Mouse (Mus musculus): ENCODE results near the gene Slc16a6. TPM values are rescaled to one million over a fixed set of nuclear protein-coding genes. Genes with fewer than 3 reads are reported as not detected.

Slc16a6 gene
- polyA plus RNA-seq, 1 experiment: 7.4 TPM

DNA sequence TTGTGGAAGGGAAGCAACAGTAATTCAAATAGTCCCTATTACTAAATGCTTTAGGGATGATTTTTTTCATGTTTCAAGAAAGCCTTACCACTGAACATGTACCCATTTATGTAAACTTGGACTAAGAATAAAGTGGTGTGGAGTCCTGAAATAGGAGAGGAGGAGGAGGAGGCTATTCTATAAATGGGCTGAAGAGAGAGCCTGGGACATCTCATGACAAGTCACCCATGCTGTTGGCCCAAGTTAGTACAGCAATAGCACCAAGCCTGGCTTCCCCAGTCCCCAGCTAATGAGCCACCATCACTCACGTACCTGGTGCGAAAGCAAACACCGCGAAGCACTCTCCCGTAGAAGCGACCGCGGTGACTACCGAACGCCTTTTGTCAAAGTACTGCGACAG, 15.2 kb downstream of the Slc16a6 start:
- no peak for DNase-seq (ENCODE audit: extremely low spot score in 1 of 2, low spot score in 1 of 2)

DNA sequence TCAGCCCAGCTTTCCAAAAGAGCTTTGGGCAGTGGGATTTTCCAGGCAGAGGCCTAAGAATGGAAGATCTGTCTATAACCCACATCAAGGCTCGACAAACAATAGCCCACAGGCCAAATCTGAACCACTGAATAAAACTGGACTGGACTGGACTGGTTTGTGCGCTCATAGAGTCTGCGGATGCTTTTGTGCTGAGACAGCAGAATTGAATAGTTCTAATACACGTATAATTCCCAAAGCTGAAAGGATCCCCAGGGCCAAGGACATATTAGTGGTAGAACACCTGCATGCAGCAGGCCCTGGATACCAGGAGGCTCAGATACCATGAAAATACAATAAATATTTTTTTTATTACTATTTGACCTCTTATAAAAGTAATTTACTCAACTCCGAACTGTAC, 17.1 kb downstream of the Slc16a6 start:
- no peak for DNase-seq (ENCODE audit: extremely low spot score in 1 of 2, low spot score in 1 of 2)

DNA sequence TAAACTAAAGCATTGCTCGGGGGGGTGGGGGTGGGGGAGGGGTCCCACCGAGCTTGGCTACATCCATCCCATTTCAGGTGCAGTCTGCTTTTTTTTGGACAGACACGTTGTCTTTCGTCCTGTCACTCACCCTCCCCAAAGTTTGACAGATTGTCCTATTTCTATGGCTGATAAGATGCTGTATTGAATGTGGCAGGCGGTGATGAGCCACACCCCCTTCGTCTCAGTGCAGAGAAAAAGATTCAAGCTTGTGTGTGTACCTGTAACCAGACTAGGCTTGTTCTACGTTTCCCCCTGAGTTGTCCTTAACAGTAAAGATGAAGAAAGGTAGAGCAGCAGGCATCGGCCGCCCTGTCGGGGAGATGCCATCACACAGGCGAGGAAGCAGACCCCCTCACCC, 22.2 kb downstream of the Slc16a6 start:
- DNase-seq (ENCODE audit: extremely low spot score in 1 of 2, low spot score in 1 of 2): no peak

DNA sequence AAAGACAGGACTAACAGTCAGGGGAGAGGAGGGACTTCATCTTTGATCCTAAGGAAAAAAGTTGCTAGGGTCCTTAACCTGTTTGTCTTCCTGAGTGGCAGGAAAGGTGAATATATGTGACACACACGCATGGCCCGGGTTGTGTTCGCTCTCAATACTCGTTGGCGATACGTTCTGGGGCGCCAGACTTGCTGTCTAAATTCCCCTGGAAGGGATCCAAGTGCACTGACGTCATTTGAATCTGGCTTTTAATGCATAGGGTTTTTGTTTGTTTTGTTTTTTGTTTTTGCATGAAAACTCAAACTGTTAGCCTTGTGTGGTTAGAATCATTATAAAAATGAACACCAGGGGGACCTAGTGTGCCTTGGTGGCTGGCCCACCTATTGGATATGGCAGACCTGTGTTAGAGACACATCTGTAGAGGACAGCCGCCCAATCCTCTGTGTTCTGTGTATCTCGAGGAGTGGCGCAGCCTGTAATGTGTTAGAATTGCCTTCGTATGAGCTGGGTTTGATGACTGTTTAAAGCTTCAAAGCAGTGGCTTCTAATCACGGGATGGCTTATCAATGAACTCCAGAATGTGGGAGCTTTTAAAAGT, 27.9 kb downstream of the Slc16a6 start:
- peak in 1 of 2 experiments; percentile 86 for DNase-seq (ENCODE audit: extremely low spot score in 1 of 2, low spot score in 1 of 2)

DNA sequence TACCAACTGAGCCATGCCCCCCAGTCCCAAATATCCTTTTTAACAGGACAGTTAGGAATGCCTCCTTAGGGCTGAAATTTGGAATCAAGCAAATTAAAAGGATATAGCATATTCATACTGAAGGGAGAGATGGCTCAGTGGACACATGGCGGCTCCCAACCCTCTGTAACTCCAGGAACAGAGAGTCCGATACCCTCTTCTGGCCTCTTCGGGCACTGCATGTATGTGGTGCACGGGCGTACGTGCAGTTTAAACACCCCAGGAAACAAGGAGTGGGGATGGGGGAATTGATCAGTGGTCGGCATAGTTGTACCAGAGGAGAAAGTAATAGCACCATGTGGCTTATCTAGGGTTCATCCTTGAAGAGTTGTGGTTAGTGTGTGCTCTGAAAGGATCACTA, 28.8 kb downstream of the Slc16a6 start:
- no peak for DNase-seq (ENCODE audit: extremely low spot score in 1 of 2, low spot score in 1 of 2)

DNA sequence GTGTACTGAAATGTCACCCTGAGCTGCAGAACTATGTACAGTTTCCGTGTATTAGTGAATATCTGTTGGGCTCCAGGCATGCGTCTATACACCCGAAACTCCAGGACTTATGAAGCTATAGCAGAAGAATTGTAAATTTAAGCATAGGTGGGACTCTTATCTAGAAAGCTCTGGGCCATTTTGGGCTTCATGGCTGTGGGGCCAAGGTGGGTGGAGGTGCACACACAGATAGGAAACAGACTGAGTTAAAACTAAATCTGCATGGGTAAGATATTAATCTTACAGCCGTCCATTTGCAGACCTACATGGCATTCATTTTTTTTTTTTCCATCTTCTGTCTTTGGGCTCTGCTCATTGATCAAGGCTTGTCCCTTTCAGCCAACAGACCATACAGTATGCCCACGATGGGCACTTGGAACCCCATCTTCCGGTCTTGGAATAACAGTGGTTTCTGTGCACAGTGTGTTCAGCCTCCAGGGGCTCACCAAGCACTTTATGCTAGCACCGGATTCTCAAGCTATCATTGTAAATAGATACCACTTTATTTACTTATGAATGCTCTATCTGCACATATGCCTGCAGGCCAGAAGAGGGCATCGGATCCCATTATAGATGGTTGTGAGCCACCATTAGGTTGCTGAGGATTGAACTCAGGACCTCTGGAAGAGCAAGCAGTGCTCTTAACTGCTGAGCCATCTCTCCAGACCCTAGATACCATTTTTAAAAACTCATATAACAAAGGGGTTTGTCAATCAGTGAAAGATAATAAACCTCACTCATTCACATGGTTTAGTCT, 29.7 kb downstream of the Slc16a6 start:
- no peak for DNase-seq (ENCODE audit: extremely low spot score in 1 of 2, low spot score in 1 of 2)

DNA sequence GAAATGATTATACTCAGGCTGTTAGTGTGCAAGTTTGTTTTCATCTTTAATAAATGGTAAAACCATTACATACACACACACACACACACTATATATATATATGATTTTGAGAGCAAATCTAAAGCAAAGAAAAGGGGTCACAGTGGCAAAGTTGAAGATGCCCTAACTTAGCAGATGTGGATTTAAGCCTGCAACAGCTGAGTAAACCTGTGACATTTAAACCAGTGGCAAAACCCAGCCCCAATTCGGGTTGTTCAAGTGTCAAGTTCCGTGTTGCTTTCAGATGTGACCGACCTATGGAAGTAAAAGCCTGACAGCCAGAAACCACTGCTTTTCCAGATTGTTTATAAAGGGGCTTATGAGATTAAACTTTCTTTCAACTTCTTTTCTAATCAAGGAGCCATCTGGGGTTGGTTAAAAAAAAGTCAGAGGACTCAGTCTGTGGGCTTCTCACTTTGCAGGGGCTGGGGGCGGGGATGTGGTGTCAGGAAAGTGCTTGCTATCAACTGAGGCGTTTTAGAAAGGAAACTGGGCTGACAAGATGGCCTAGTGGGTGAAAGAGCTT, 31.1 kb downstream of the Slc16a6 start:
- DNase-seq (ENCODE audit: extremely low spot score in 1 of 2, low spot score in 1 of 2): no peak

DNA sequence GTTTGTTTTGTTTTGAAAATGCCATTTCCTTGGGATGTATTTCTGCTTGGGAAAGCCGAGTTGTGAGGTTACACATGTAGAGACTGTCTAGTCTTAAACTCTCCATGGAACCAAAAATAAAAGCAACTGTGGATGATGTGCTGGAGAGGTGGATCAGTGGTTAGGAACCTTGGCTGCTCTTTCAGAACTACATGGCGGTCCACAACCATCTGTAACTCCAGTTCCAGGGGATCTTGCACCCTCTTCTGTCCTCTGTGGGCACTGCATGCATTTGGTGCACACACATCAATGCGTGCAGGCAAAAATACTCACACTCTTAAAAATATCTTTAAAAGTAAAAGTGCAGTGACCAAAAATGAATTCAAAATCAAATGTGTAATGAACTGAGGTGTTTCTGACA, 32.3 kb downstream of the Slc16a6 start:
- no peak for DNase-seq (ENCODE audit: extremely low spot score in 1 of 2, low spot score in 1 of 2)

DNA sequence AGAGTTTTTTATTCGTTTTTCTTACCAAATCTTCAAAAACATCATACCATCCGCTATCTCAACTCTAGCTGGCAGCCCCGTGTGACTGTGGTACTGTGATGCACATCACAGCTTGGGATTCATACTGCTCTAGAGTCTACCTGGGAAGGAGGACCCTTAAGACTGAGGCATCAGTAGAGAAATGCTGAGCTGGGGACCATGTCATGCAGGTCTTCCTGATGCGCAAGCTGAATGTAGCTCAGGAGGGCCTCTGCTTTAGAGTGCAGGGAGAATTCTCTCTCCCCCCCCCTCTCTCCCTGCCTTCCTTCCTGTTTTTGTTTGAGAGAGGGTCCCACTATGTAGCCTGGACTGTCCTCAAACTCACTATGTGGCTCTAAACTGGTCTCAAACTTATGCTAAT, 32.8 kb downstream of the Slc16a6 start:
- no peak for DNase-seq (ENCODE audit: extremely low spot score in 1 of 2, low spot score in 1 of 2)

DNA sequence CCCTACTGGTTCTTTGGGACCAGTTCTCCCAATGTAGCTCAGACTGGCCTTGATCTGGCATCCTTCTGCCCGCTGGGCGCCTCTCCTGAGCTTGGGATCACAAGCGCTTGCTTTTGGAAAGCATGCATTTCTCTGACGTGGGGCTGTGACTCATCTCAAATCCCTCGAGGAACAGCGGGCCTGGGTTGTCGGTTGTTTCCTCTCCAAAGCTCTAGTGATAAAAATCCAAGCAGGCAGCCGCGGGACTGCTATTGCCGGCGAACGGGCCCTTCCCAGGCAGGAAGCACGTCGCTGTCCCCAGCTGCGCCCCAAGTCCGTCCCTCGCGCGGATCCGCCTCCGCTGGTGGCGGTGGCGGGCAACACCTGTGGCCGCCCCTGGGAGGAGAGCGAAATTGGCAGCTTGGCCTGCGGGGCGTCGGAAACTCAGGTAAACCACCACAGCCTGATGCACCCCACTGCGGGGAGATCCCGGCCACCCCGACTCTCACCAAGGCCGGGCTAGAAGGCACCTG, 33.5 kb downstream of the Slc16a6 start:
- DNase-seq (ENCODE audit: extremely low spot score in 1 of 2, low spot score in 1 of 2): peak; percentile 32 to 69

DNA sequence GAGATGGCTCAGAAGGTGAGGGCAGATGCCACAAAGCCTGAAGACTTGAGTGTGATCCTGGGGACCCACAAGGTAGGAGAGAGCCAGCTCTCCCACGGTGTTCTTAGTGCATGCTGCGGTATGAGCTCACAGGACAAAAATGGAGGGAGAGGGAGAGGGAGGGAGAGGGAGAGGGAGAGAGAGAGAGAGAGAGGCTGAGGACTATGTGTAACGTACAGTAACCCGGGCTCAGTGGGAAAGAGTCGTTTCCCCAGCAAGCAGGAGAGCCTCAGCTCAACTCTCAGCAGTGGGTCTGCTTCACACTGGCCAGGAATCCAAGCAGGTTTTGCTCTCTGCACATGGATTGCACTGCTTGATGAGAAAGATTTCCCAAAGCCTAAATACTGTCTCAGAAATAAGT, 34.2 kb downstream of the Slc16a6 start:
- no peak for DNase-seq (ENCODE audit: extremely low spot score in 1 of 2, low spot score in 1 of 2)

DNA sequence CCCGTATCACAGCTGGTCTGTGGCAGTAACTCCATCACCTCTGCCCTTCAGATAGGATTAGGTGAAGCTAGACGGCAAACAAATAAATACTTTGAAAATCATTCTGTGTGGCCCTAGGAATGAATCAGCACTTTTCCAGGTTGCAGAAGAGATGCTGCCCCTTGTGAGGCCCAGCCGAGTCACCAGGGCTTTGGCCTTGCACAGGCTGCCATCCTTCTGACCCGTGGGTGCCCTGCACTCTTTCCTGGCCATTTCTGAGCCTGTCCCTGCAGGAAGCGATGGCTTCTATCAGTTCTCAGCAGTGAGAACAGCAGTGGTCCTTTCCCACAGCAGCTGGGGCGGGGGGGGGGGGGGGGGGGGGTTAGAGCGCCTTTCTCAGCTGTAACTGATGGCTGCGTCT, 36.5 kb downstream of the Slc16a6 start:
- DNase-seq (ENCODE audit: extremely low spot score in 1 of 2, low spot score in 1 of 2): no peak

DNA sequence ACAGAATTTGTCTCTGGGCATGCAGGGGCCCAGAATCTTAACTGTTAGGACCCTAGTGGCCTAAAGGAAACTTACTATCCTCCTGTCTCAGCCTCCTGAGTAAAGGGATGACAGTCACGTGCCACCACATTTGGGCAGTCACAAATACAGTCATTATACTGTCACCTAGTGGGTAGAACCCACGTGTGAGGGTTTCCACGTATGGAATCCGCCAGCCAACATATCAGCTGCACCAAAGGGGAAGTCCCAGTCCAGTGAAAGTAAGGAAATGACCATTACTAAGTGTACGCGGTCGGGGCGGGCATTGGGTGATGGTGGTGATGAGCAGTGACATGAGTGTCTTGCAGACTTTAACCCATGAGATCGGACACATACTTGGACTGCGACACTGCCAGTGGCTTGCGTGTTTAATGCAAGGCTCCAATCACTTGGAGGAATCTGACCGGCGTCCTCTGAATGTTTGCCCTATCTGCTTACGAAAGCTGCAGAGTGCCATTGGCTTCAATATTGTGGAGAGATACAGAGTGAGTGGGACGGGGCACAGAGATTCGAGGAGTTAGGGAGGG, 39.1 kb downstream of the Slc16a6 start:
- DNase-seq (ENCODE audit: extremely low spot score in 1 of 2, low spot score in 1 of 2): no peak

DNA sequence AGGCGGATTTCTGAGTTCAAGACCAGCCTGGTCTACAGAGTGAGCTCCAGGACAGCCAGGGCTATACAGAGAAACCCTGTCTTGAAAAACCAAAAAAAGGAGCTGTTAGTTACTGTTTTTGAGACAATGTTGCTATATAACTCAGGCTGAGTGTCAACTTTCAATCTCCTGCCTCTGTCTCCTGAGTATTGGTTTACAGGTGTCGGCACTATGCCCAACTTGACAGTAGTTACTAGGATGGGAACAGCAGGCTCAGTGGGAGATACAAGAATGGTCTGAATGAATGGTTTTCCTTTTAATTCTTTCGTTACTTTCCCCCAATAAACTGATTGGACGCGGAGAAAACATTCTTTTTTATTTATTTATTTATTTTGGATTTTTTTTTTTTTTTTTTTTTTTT, 46.0 kb downstream of the Slc16a6 start:
- no peak for DNase-seq (ENCODE audit: extremely low spot score in 1 of 2, low spot score in 1 of 2)

DNA sequence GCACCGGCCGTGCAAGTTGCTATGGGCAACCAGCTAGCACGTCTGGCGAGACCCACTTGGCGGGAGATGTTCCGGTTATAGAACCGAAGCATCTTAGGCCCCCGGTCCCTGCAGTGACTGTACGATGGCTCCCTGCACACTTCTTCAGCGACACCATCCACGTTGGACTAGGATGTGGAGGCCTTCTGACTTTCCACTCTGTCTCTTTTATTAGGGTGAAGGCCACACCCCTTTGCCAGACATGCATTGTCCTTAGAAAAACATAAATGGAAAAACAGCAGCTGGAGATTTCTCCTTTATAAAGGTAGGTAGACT, 47.2 kb downstream of the Slc16a6 start:
- no peak for DNase-seq (ENCODE audit: extremely low spot score in 1 of 2, low spot score in 1 of 2)

DNA sequence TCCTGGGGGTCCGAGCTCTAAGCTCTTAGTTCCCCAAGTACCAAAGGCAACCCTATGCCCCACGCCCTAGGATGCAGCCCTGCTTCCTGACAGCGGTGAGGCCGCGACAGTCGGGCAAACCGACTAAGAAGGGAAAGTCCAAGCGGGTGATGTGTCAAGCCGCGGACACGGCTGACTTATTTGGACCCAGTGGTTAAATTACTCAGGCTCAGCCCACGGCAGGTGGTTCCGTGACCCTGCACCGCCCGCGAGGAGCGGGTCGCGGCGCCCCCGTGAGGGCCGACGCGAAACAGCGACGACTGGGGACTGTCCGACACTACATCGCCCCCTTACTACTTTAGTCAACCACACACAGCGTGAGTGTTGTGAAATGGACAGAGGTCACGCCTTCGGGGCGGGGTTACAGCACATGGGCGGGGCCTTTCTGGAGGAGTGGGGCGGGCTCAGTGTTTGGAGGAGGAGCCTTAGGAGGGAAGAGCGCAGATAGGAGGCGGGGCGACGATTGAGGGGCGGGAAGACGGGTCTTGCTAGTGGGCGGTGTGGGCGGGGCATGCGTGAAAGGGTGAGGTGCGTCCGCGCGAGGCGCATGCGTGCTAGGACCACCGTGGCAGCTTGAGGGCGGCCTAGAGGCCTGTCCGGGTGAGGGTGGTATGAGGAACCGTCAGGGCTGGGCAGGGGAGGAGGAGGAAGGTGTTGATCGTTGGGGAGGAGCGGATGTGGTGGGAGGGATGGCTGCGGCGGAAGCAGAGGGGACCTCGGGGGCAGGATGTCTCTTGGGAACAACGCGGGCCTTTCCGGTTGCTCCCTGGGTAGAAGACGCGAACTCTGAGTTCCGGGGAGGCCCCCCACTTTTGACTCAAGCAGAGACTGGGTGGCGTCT, 47.8 kb downstream of the Slc16a6 start, which contains the start of gene Amz2:
Amz2 (plus strand) TSS at position 555 of the 880 bp plus-strand sequence.
- peak; percentile 96 to 98 for DNase-seq (ENCODE audit: extremely low spot score in 1 of 2, low spot score in 1 of 2)

DNA sequence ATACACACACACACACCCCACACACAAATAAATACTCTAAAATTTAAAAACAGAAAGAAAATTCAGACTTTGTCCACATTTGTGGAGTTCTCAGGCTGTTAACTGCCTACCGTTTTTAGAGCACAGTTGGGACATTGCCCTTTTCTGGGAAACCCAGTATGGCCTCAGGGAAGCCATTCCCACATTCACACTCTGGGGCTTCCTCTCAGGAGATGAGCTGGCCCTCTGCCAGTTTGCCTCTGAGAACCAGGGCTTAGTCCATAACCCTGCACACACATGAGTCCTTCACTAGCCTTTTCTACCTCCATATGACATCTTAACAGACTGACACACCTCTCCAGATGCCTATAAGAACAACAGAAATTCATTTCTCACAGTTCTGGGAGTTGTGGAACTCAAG, 50.1 kb downstream of the Slc16a6 start:
- no peak for DNase-seq (ENCODE audit: extremely low spot score in 1 of 2, low spot score in 1 of 2)

DNA sequence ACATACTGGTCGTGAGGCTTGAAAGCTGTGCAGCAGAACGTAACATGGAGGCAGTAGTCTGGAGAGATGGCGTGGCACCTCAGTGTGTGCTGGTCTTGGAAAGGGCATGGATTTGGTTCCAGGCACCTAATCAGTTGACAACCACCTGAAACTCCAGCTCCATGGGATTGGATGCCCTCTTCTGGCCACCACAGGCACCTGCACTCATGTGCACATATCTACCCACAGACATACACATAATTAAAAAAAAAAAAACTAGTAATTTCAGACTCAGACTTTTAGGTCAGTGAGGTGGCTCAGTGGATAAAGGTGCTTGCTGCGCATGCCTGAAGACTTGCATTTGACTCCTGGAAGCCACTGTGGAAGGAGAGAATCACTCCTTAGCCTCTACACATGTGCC, 51.1 kb downstream of the Slc16a6 start:
- no peak for DNase-seq (ENCODE audit: extremely low spot score in 1 of 2, low spot score in 1 of 2)

DNA sequence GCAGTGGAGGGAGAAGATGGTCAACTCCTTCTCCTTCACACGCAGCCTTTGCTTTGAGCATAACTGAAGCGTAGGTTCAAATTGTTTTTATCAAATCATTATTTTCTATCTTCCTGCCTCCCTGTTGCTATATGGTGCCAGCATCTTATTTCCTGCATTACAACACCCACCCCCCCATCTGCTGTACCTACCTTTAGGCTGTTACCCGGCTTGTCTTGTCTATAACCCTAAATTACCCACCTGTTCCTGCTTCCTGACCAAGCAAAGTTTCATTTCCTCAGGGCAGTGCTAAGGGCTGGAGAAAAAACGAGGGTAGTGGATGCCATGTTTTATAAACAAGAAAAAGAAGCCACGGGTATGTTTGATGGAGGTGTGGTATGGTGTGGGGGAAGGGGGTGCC, 52.2 kb downstream of the Slc16a6 start:
- no peak for DNase-seq (ENCODE audit: extremely low spot score in 1 of 2, low spot score in 1 of 2)

DNA sequence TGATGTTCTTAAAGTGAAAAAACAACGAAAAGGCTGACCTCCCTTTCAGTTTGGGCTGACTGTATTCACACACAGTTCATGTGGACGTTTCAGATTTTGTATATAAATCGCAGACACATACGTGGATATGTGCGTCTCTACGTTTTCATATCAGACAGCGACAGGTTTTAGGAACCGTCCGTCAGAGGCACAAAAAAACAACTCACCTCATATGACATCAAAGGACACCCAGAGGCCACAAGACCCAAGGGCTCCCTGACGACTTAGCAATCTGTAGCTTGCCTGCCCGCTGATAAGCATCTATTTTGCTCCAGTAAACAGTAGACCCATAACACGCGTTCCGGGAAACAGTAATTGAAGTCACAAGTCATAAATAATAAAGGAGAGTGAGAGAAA, 52.8 kb downstream of the Slc16a6 start:
- DNase-seq (ENCODE audit: extremely low spot score in 1 of 2, low spot score in 1 of 2): no peak

Data from frontal cortex, adult 2 months (tissue).